Mouse (Mus musculus) hindbrain, embryonic 13.5 days (tissue): ENCODE data around the gene Iffo2. TPM values are rescaled to one million over a fixed set of nuclear protein-coding genes. Genes with fewer than 3 reads are reported as not detected.

ENCODE experiments used
- ATAC-seq: fragments of 200-750 bp; cut with Nextera tagmentation; 2 replicates; pipeline ENCODE4 v1.8.0; 2017; ENCODE audit warnings: moderate TSS enrichment; ENCODE audit not compliant: low FRiP score
- H3K27ac ChIP-seq: fragments of 300-500 bp; sonication (generic); 2 replicates; pipeline ENCODE4 v1.5.1; 2015; ENCODE audit warnings: inconsistent platforms, mild to moderate bottlenecking, moderate library complexity
- H3K27me3 ChIP-seq: fragments of 300-500 bp; sonication (generic); 2 replicates; pipeline ENCODE4 v1.6.1; 2015; ENCODE audit warnings: mild to moderate bottlenecking, inconsistent platforms
- H3K36me3 ChIP-seq: fragments of 300-500 bp; sonication (generic); 2 replicates; pipeline ENCODE4 v1.6.1; 2015; ENCODE audit warnings: mild to moderate bottlenecking, inconsistent platforms
- H3K4me1 ChIP-seq: fragments of 300-500 bp; sonication (generic); replicated peaks from 2 replicates; pipeline ENCODE4 v1.6.1; 2015; ENCODE audit warnings: inconsistent platforms
- H3K4me2 ChIP-seq: fragments of 300-500 bp; sonication (generic); 2 replicates; pipeline ENCODE4 v1.6.1; 2015; ENCODE audit warnings: inconsistent platforms, mild to moderate bottlenecking, moderate library complexity
- H3K4me3 ChIP-seq: fragments of 300-500 bp; sonication (generic); 2 replicates; pipeline ENCODE4 v1.5.1; 2015; ENCODE audit warnings: mild to moderate bottlenecking, inconsistent platforms
- H3K9ac ChIP-seq: fragments of 300-500 bp; sonication (generic); 2 replicates; pipeline ENCODE4 v1.6.1; 2015; ENCODE audit warnings: mild to moderate bottlenecking, inconsistent platforms
- H3K9me3 ChIP-seq: fragments of 300-500 bp; sonication (generic); 2 replicates; pipeline ENCODE4 v1.6.1; 2016; ENCODE audit warnings: inconsistent platforms
- WGBS: fragments of 180-500 bp; shearing (Covaris S2); methylation state at CpG from one replicate; pipeline ENCODE4 v1.1.7; 2015; 5-methylcytosine and 5-hydroxymethylcytosine counted together
- polyA plus RNA-seq: library from polyadenylated mRNA; unstranded; fragments of >200 nt; fragmentation: Nextera tagmentation; extraction: Ambion mirVana; gene quantifications from 2 replicates; pipeline ENCODE4 v1.2.1, GENCODE M21; 2015

Gene Iffo2
- polyA plus RNA-seq, 1 experiment from 2014 or later, result 4.4 TPM

- no peak overlapping the region for H3K4me2 ChIP-seq
- no peak for ATAC-seq
- WGBS, result 68% methylated on average over 7 of the region's 7 CpGs
- H3K27me3 ChIP-seq, result no peaks in the 10 kb centered on the region
- H3K4me1 ChIP-seq, result peaks cover 60% of the 10 kb centered on the region
- H3K9me3 ChIP-seq, result no peaks in the 10 kb centered on the region
- no peak overlapping the region for H3K9ac ChIP-seq
- H3K27ac ChIP-seq, result no peak overlapping the region; the same call in none of the 2 replicates
- H3K4me3 ChIP-seq, result no peak overlapping the region
- H3K36me3 ChIP-seq, result peaks cover 22% of the 10 kb centered on the region
These were observed 71.4 kb downstream of the Iffo2 start for GRCm38 (mm10) chr4:139601519-139602356.

GRCm38 (mm10) chr4:139602357-139603244, 72.3 kb downstream of the Iffo2 start, which contains the start of gene Gm21969:
Gene Gm21969, plus strand, starts transcription at chr4:139603186.
- H3K4me1 ChIP-seq, result peaks cover 52% of the 10 kb centered on the region
- no peak within 1 kb of the TSS for H3K27ac ChIP-seq

GRCm38 (mm10) chr4:139605216-139605615, 74.9 kb downstream of the Iffo2 start:
- ATAC-seq, result no peak
- H3K4me1 ChIP-seq, result peaks cover 25% of the 10 kb centered on the region
- no peak overlapping the region for H3K4me3 ChIP-seq
- no peak overlapping the region for H3K4me2 ChIP-seq
- peaks cover 44% of the 10 kb centered on the region for H3K36me3 ChIP-seq
- H3K9me3 ChIP-seq, result no peaks in the 10 kb centered on the region
- H3K27me3 ChIP-seq, result no peaks in the 10 kb centered on the region
- no peak overlapping the region for H3K9ac ChIP-seq
- H3K27ac ChIP-seq, result no peak overlapping the region
- 86% methylated on average over 11 of the region's 11 CpGs for WGBS

More at GRCm38 (mm10) chr4:139602357-139603244, 72.3 kb downstream of the Iffo2 start, which contains the start of gene Gm21969:
- H3K4me3 ChIP-seq, result no peak within 1 kb of the TSS
- WGBS, result 50% methylated on average over 14 of the region's 14 CpGs
- no peak within 1 kb of the TSS for H3K4me2 ChIP-seq
- H3K27me3 ChIP-seq, result no peaks in the 10 kb centered on the region
- no peaks in the 10 kb centered on the region for H3K9me3 ChIP-seq
- peaks cover 31% of the 10 kb centered on the region for H3K36me3 ChIP-seq
- no peak for ATAC-seq
- H3K9ac ChIP-seq, result no peak within 1 kb of the TSS

GRCm38 (mm10) chr4:139606732-139607131, 76.4 kb downstream of the Iffo2 start:
- 89% methylated on average over 5 of the region's 5 CpGs for WGBS
- peaks cover 44% of the 10 kb centered on the region for H3K36me3 ChIP-seq
- no peak for ATAC-seq

GRCm38 (mm10) chr4:139608975-139609374, 78.6 kb downstream of the Iffo2 start:
- Histone ChIP-seq H3K27me3 (no peaks in the 10 kb centered on the region), H3K36me3 (peaks cover 55% of the 10 kb centered on the region), H3K9ac (no peak overlapping the region), H3K4me2 (no peak overlapping the region), H3K27ac (no peak overlapping the region), H3K4me1 (peaks cover 4% of the 10 kb centered on the region), H3K9me3 (0 out of 2 replicates have a peak, but pooled peaks cover 4% of the 10 kb centered on the region), H3K4me3 (no peak overlapping the region)
- no peak for ATAC-seq
- 74% methylated on average over 4 of the region's 4 CpGs for WGBS

More at GRCm38 (mm10) chr4:139606732-139607131, 76.4 kb downstream of the Iffo2 start:
- peaks cover 17% of the 10 kb centered on the region for H3K4me1 ChIP-seq
- no peak overlapping the region for H3K27ac ChIP-seq
- no peaks in the 10 kb centered on the region for H3K27me3 ChIP-seq
- no peak overlapping the region for H3K4me3 ChIP-seq
- H3K9me3 ChIP-seq, result no peaks in the 10 kb centered on the region
- H3K9ac ChIP-seq, result no peak overlapping the region
- no peak overlapping the region for H3K4me2 ChIP-seq

GRCm38 (mm10) chr4:139610954-139611353, 80.6 kb downstream of the Iffo2 start:
- Histone ChIP-seq H3K9ac (no peak overlapping the region), H3K27ac (peak overlapping the region; percentile 48; the same call in 1 of the 2 replicates), H3K4me1 (peaks cover 16% of the 10 kb centered on the region), H3K9me3 (0 out of 2 replicates have a peak, but pooled peaks cover 4% of the 10 kb centered on the region), H3K36me3 (peaks cover 56% of the 10 kb centered on the region), H3K4me3 (no peak overlapping the region), H3K27me3 (no peaks in the 10 kb centered on the region), H3K4me2 (no peak overlapping the region)
- ATAC-seq, result no peak
- WGBS, result 48% methylated on average over 6 of the region's 6 CpGs

- H3K36me3 ChIP-seq, result peaks cover 54% of the 10 kb centered on the region
- ATAC-seq, result peak; percentile 62; the same call in 1 of the 2 replicates
- 6% methylated on average over 10 of the region's 10 CpGs for WGBS
These were observed 81.2 kb downstream of the Iffo2 start for GRCm38 (mm10) chr4:139611542-139611953.

GRCm38 (mm10) chr4:139614524-139615260, 84.3 kb downstream of the Iffo2 start:
- no peak for ATAC-seq
- H3K27ac ChIP-seq, result no peak overlapping the region
- H3K4me1 ChIP-seq, result peaks cover 34% of the 10 kb centered on the region
- H3K27me3 ChIP-seq, result no peaks in the 10 kb centered on the region
- H3K4me2 ChIP-seq, result no peak overlapping the region
- 0 out of 2 replicates have a peak, but pooled peaks cover 4% of the 10 kb centered on the region for H3K9me3 ChIP-seq
- no peak overlapping the region for H3K9ac ChIP-seq
- WGBS, result 88% methylated on average over 21 of the region's 21 CpGs
- H3K4me3 ChIP-seq, result no peak overlapping the region
- H3K36me3 ChIP-seq, result peaks cover 31% of the 10 kb centered on the region

More at GRCm38 (mm10) chr4:139611542-139611953, 81.2 kb downstream of the Iffo2 start:
- Histone ChIP-seq H3K4me1 (peaks cover 22% of the 10 kb centered on the region), H3K9ac (0 out of 2 replicates have a peak overlapping the region, but pooled peaks have one; percentile 46), H3K4me3 (no peak overlapping the region), H3K27me3 (no peaks in the 10 kb centered on the region), H3K4me2 (peak overlapping the region; percentile 44), H3K9me3 (0 out of 2 replicates have a peak, but pooled peaks cover 4% of the 10 kb centered on the region), H3K27ac (peak overlapping the region; percentile 60; the same call in 1 of the 2 replicates)

GRCm38 (mm10) chr4:139616276-139617000, 86.1 kb downstream of the Iffo2 start:
- peak; percentile 67 for ATAC-seq
- 11% methylated on average over 24 of the region's 24 CpGs for WGBS
- H3K4me3 ChIP-seq, result peak overlapping the region; percentile 42

GRCm38 (mm10) chr4:139617001-139617364, 86.6 kb downstream of the Iffo2 start:
- Histone ChIP-seq H3K27ac (peak overlapping the region; percentile 62), H3K27me3 (no peaks in the 10 kb centered on the region), H3K4me3 (peak overlapping the region; percentile 42), H3K9ac (0 out of 2 replicates have a peak overlapping the region, but pooled peaks have one; percentile 43), H3K4me1 (peaks cover 33% of the 10 kb centered on the region), H3K9me3 (0 out of 2 replicates have a peak, but pooled peaks cover 4% of the 10 kb centered on the region), H3K36me3 (peaks cover 29% of the 10 kb centered on the region), H3K4me2 (peak overlapping the region; percentile 60)
- ATAC-seq, result no peak
- 45% methylated on average over 3 of the region's 3 CpGs for WGBS

More at GRCm38 (mm10) chr4:139616276-139617000, 86.1 kb downstream of the Iffo2 start:
- Histone ChIP-seq H3K4me2 (peak overlapping the region; percentile 60), H3K9ac (peak overlapping the region; percentile 68), H3K27me3 (no peaks in the 10 kb centered on the region), H3K4me1 (peaks cover 29% of the 10 kb centered on the region), H3K36me3 (peaks cover 29% of the 10 kb centered on the region), H3K9me3 (0 out of 2 replicates have a peak, but pooled peaks cover 4% of the 10 kb centered on the region), H3K27ac (peak overlapping the region; percentile 62)

GRCm38 (mm10) chr4:139619765-139620164, 89.4 kb downstream of the Iffo2 start:
- WGBS, result 79% methylated on average over 6 of the region's 6 CpGs

More at GRCm38 (mm10) chr4:139619765-139620164, 89.4 kb downstream of the Iffo2 start:
- H3K36me3 ChIP-seq, result peaks cover 11% of the 10 kb centered on the region
- no peak overlapping the region for H3K27ac ChIP-seq
- H3K4me2 ChIP-seq, result no peak overlapping the region
- peaks cover 45% of the 10 kb centered on the region for H3K4me1 ChIP-seq
- no peaks in the 10 kb centered on the region for H3K27me3 ChIP-seq
- no peak overlapping the region for H3K9ac ChIP-seq
- H3K9me3 ChIP-seq, result no peaks in the 10 kb centered on the region
- no peak overlapping the region for H3K4me3 ChIP-seq
- no peak for ATAC-seq
